Mouse (Mus musculus): Measurements from ENCODE around the gene Grap.
"Not testable (repeated sequence)": the region's sequence is repeated elsewhere in the genome, so short reads cannot be mapped to it uniquely, and the experiment has no call there.

Gene Grap

GRCm38 (mm10) chr11:61639601-61640177, 13.4 kb upstream of the Grap start:
- DNase-seq (ENCODE audit: low spot score in 2 of 2), result no peak

DNA sequence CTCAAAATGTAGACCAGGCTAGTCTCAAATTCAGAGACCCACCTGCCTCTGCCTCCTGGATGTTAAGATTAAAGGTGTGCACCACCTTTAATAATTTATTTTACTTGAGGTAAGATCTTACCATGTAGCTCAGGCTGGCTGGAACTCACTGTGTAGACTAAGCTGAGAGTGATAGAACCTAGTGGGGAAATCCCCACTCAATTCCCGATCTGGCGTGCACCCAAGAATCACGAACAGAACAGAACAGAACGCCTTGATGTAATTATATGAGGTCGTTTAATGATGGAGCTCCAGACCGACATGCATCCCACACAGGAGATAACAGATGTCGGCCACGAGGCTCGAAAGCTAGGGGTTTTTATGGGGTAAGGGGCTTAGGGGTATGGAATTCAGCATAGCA, 12.5 kb upstream of the Grap start:
- DNase-seq (ENCODE audit: low spot score in 2 of 2), result not testable (repeated sequence)

- no peak for DNase-seq (ENCODE audit: low spot score in 2 of 2)
These were observed 11.0 kb upstream of the Grap start for GRCm38 (mm10) chr11:61642106-61642505.

DNA sequence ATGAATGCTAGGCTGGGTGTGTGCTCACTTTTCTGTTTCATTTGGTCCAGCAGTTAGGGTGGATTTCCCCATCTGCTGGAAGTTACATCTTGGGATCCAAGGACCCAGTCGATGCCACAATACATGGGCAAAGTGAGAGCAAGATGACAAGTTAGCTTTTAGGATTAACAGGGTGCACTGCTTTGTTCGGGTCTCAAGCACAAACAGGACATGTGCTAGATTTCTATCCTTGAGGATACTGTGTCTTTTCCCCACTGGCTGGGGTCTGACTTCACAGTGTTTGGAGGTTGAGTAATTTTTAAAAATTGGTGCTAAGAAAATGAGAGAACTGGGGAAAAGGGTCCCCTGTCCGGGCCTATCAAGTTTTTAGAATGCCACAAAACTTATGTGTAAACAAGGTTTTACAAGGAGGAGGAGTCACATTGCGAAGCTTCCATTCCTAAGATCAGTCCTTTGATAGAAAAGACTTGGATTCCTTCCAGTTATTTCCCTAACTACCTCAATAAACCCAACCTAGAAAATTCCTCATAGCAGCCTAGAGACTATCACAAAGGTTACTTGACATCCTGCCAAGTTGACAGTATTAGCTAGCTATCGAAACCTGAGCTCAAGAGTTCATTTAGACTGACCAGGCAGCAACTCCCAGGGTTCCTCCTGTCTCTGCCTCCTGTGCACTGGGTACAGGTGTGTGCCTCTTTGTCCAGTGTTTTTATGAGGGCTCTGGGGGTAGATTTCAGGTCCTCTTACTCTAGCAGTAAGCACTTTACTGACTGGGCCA, 9.7 kb upstream of the Grap start:
- DNase-seq (ENCODE audit: low spot score in 2 of 2), result no peak

- no peak for DNase-seq (ENCODE audit: low spot score in 2 of 2)
These were observed 8.3 kb upstream of the Grap start for GRCm38 (mm10) chr11:61644576-61645326.

DNA sequence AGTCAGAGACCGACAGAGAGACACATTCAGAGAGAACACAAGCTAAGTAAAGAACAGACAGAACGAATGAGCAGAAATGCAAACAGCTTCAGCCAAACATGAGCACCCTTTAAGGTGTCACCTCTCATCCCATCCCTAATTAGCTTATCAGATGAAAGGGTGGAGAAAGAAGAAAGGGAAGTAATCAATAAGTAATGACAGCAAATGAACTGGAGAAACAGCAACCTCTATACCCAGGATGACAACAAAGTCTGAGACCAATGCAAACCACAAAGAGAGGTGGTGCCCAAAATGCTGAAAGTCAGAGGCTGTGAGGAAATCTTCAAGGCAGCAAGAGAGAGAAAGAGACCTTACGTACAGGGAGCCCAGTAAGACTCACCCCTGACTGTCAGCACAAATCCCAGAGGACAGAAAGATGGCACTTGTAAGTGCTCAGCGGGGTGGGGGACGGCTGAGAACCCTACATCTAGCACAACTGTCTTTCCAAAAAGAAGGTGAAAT, 7.7 kb upstream of the Grap start:
- DNase-seq (ENCODE audit: low spot score in 2 of 2), result no peak

- DNase-seq (ENCODE audit: low spot score in 2 of 2), result no peak
These were observed 6.5 kb upstream of the Grap start for GRCm38 (mm10) chr11:61646499-61647039.

- no peak for DNase-seq (ENCODE audit: low spot score in 2 of 2)
These were observed 5.8 kb upstream of the Grap start for GRCm38 (mm10) chr11:61647110-61647910.

DNA sequence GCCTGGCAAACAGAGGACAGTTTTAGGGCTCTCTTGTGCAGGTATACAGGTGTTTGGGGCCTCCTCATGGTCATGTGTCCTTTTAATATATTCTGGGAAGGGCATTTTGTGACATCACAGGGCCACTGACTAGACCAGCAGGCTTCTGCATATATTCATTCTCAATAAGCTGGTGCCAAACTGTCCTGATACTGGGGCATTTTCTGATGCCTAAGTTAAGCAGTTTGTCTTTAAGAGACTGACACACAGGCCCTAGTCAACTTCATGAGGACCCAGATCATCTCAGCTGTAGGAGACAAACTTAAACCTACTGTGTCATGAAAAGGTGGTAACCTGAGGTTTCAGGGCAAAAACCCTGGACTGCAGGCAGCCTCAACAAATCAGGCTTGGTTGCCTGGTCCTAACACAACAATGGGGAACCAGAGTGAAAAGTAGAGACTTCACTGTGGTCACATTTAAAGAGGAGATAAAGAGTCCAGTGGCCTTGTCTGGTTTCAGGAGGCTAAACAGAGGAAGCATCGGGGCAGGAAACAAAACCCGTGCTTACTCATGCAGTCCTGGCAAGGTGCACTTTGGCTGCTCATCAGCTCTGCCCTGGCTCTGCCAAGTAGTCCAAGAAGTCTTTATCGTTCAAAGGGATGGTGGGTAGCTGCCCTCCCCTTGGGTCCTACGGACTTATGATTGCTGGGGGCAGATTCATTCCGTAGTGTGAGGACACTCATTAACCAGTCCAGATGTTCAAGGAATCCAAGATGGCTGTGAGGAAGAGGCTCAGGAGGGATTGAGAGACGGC, 4.9 kb upstream of the Grap start:
- no peak for DNase-seq (ENCODE audit: low spot score in 2 of 2)

DNA sequence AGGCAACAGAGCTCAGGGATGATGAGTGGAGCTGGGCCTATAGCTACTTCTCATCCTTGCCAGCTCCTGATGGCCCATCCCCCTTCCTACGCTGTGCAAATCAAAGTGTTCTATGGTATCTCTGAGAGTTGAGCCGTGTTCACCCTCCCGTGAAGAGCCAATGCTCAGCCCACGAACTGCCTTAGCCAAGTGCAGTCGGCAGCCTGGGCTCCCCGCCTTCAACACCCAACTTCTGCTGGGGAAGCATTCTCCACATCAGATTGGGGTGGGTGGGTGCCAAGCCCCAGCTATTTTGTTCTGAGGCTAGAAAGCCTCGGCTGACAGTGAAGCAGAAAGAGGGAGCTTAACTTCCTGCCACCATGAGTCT, 4.3 kb upstream of the Grap start:
- no peak for DNase-seq (ENCODE audit: low spot score in 2 of 2)

GRCm38 (mm10) chr11:61649163-61649580, 3.9 kb upstream of the Grap start:
- no peak for DNase-seq (ENCODE audit: low spot score in 2 of 2)

GRCm38 (mm10) chr11:61649626-61650025, 3.4 kb upstream of the Grap start:
- DNase-seq (ENCODE audit: low spot score in 2 of 2), result no peak

DNA sequence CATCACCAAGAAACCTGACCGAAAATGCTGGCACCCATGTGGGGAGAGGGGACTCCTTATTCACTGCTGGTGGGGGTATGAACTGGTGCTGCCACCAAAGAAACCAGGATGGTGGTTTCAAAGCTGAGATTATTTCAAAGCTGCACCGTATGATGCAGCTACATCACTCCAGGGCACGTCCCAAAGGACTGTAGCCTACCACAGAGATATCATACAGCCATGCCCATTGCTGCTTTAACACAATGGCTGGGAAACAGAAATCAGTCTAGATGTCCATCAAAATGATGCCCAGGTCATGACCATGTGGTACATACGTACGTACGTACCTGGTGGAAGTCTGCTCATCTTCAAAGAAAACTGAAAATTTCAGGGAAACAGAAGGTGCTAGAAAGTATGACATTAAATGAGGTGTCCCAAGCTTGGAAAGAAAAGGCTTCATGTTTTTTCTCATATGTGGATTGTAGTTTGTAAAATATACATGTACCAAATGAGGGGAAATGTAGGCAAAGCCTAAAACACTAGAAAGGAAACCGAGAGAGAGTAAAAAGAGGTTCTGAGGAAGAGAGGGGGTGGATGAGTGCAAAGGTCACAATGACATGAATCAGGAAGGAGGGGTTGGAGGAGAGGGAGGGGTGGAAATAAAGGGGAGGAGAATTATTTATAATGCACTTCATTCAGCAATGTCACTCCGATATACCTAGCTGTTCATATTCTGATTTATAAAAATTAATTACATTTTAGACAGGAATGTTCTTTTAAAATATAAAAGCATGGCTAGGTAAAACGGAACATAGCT, 2.4 kb upstream of the Grap start:
- no peak for DNase-seq (ENCODE audit: low spot score in 2 of 2)

GRCm38 (mm10) chr11:61652216-61652615, 849 bp upstream of the Grap start:
- DNase-seq (ENCODE audit: low spot score in 2 of 2), result no peak

DNA sequence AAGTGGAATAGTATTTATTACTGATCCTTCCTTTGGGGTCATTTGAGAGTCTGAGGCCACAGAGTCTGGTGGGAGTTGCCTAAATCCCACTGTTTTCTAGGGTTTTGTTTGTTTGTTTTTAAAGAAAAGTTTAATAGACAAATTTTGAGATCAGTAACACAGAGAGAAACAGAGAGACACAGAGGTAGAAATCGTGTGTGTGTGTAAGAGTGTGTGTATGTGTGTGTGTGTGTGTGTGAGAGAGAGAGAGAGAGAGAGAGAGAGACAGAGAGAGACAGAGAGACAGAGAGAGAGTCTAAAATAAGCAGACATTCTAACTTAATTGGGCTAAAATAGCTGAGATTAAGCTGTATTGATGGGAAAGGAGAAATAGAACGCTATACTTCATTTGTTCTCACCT, 503 bp downstream of the Grap start:
- no peak for DNase-seq (ENCODE audit: low spot score in 2 of 2)

- no peak for DNase-seq (ENCODE audit: low spot score in 2 of 2)
These were observed 1.8 kb downstream of the Grap start for GRCm38 (mm10) chr11:61654786-61655311.

GRCm38 (mm10) chr11:61655649-61656048, 2.6 kb downstream of the Grap start:
- no peak for DNase-seq (ENCODE audit: low spot score in 2 of 2)

GRCm38 (mm10) chr11:61656148-61656850, 3.2 kb downstream of the Grap start:
- DNase-seq (ENCODE audit: low spot score in 2 of 2), result no peak

DNA sequence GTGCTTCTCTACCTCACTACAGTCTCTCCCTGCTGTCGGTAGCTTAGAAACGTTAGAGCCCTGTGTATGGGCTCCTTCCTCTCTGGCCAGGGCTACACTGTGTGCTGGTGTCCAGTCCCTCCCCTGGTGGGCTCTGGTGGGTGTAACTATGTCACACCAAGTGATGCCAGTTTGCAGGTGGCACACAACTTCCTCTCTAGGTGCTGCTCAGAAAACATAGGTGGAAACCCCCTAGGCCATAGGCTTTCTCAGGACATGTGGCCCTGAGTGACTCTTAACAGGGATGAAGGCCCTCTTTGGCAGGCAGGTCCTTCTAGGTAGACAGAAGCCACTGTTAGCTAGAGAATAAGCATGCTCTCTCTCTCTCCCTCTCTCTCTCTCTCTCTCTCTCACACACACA, 4.4 kb downstream of the Grap start:
- no peak for DNase-seq (ENCODE audit: low spot score in 2 of 2)

Measured in thymus, postnatal 10 days (tissue).